Mouse (Mus musculus): ENCODE measurements at regions not wholly inside any gene's neighbourhood (a gene's known extent, or its start where the extent isn't known, plus 50 kb on each side); places are given as distances from the start of the nearest gene placed in this dataset.

GRCm38 (mm10) chr2:116772569-116772968 lies 105.9 kb upstream of the Tmco5 start:
- Histone ChIP-seq H3K9me3 (ENCODE audit: control insufficient read depth, low read length) (no peaks in the 10 kb centered on the region), H3K4me1 (replicated peaks; ENCODE audit: control insufficient read depth, insufficient read depth, low read length) (no peaks in the 10 kb centered on the region), H3K27me3 (replicated peaks; ENCODE audit: control insufficient read depth, insufficient read depth, low read length) (no peaks in the 10 kb centered on the region), H3K36me3 (ENCODE audit: control insufficient read depth, insufficient read depth, low read length) (no peaks in the 10 kb centered on the region), H3K4me2 (no peak overlapping the region), H3K27ac (ENCODE audit: low read depth, low read length) (no peak overlapping the region), H3K4me3 (ENCODE audit: low read depth, low read length) (no peak overlapping the region), H3K9ac (ENCODE audit: low read depth, low read length) (no peak overlapping the region)
- WGBS: 86% methylated on average over 6 of the region's 6 CpGs
- DNase-seq (ENCODE audit: low spot score) (no peak), ATAC-seq (replicated peaks; ENCODE audit: low FRiP score) (no peak)

- H3K36me3 ChIP-seq (ENCODE audit: control insufficient read depth, insufficient read depth, low read length): no peaks in the 10 kb centered on the region
- no peak overlapping the region for H3K4me2 ChIP-seq
- H3K9me3 ChIP-seq (ENCODE audit: control insufficient read depth, low read length): no peaks in the 10 kb centered on the region
- no peaks in the 10 kb centered on the region for H3K4me1 ChIP-seq (replicated peaks; ENCODE audit: control insufficient read depth, insufficient read depth, low read length)
- WGBS: 74% methylated on average over 2 of the region's 2 CpGs
- ATAC-seq (replicated peaks; ENCODE audit: low FRiP score) (no peak), DNase-seq (ENCODE audit: low spot score) (no peak)
- H3K27ac ChIP-seq (ENCODE audit: low read depth, low read length): no peak overlapping the region
- no peak overlapping the region for H3K4me3 ChIP-seq (ENCODE audit: low read depth, low read length)
- no peaks in the 10 kb centered on the region for H3K27me3 ChIP-seq (replicated peaks; ENCODE audit: control insufficient read depth, insufficient read depth, low read length)
- no peak overlapping the region for H3K9ac ChIP-seq (ENCODE audit: low read depth, low read length)
These were observed 78.3 kb upstream of the Tmco5 start for GRCm38 (mm10) chr2:116800141-116800540.

GRCm38 (mm10) chr2:116801578-116801977 lies 76.9 kb upstream of the Tmco5 start:
- Histone ChIP-seq H3K4me1 (replicated peaks; ENCODE audit: control insufficient read depth, insufficient read depth, low read length) (no peaks in the 10 kb centered on the region), H3K9ac (ENCODE audit: low read depth, low read length) (no peak overlapping the region), H3K4me2 (no peak overlapping the region), H3K9me3 (ENCODE audit: control insufficient read depth, low read length) (no peaks in the 10 kb centered on the region), H3K27ac (ENCODE audit: low read depth, low read length) (no peak overlapping the region), H3K27me3 (replicated peaks; ENCODE audit: control insufficient read depth, insufficient read depth, low read length) (no peaks in the 10 kb centered on the region), H3K36me3 (ENCODE audit: control insufficient read depth, insufficient read depth, low read length) (no peaks in the 10 kb centered on the region), H3K4me3 (ENCODE audit: low read depth, low read length) (no peak overlapping the region)
- DNase-seq (ENCODE audit: low spot score) (no peak), ATAC-seq (replicated peaks; ENCODE audit: low FRiP score) (no peak)
- WGBS: 74% methylated on average over 7 of the region's 7 CpGs

GRCm38 (mm10) chr2:116807207-116807606 lies 71.3 kb upstream of the Tmco5 start:
- no peak overlapping the region for H3K4me2 ChIP-seq
- H3K27ac ChIP-seq (ENCODE audit: low read depth, low read length): no peak overlapping the region
- no peaks in the 10 kb centered on the region for H3K4me1 ChIP-seq (replicated peaks; ENCODE audit: control insufficient read depth, insufficient read depth, low read length)
- no peak overlapping the region for H3K9ac ChIP-seq (ENCODE audit: low read depth, low read length)
- H3K4me3 ChIP-seq (ENCODE audit: low read depth, low read length): no peak overlapping the region
- no peaks in the 10 kb centered on the region for H3K36me3 ChIP-seq (ENCODE audit: control insufficient read depth, insufficient read depth, low read length)
- H3K9me3 ChIP-seq (ENCODE audit: control insufficient read depth, low read length): no peaks in the 10 kb centered on the region
- no peaks in the 10 kb centered on the region for H3K27me3 ChIP-seq (replicated peaks; ENCODE audit: control insufficient read depth, insufficient read depth, low read length)
- WGBS: 87% methylated on average over 3 of the region's 3 CpGs
- ATAC-seq (replicated peaks; ENCODE audit: low FRiP score) (no peak), DNase-seq (ENCODE audit: low spot score) (no peak)

- Histone ChIP-seq H3K9ac (ENCODE audit: low read depth, low read length) (no peak overlapping the region), H3K4me3 (ENCODE audit: low read depth, low read length) (no peak overlapping the region)
- 77% methylated on average over 7 of the region's 7 CpGs for WGBS
These were observed 70.9 kb upstream of the Tmco5 start for GRCm38 (mm10) chr2:116807636-116808035.

GRCm38 (mm10) chr2:116808113-116808512 lies 70.4 kb upstream of the Tmco5 start:
- no peak overlapping the region for H3K4me2 ChIP-seq
- whole genome bisulfite sequencing: 89% methylated on average over 6 of the region's 6 CpGs
- no peaks in the 10 kb centered on the region for H3K4me1 ChIP-seq (replicated peaks; ENCODE audit: control insufficient read depth, insufficient read depth, low read length)
- H3K27ac ChIP-seq (ENCODE audit: low read depth, low read length): no peak overlapping the region
- no peaks in the 10 kb centered on the region for H3K27me3 ChIP-seq (replicated peaks; ENCODE audit: control insufficient read depth, insufficient read depth, low read length)
- H3K9me3 ChIP-seq (ENCODE audit: control insufficient read depth, low read length): no peaks in the 10 kb centered on the region
- no peaks in the 10 kb centered on the region for H3K36me3 ChIP-seq (ENCODE audit: control insufficient read depth, insufficient read depth, low read length)
- no peak overlapping the region for H3K4me3 ChIP-seq (ENCODE audit: low read depth, low read length)
- no peak for ATAC-seq (replicated peaks; ENCODE audit: low FRiP score)
- no peak overlapping the region for H3K9ac ChIP-seq (ENCODE audit: low read depth, low read length)
- DNase-seq (ENCODE audit: low spot score): no peak

More at GRCm38 (mm10) chr2:116807636-116808035, 70.9 kb upstream of the Tmco5 start:
- no peak overlapping the region for H3K27ac ChIP-seq (ENCODE audit: low read depth, low read length)
- no peak for DNase-seq (ENCODE audit: low spot score)
- H3K4me2 ChIP-seq: no peak overlapping the region
- H3K4me1 ChIP-seq (replicated peaks; ENCODE audit: control insufficient read depth, insufficient read depth, low read length): no peaks in the 10 kb centered on the region
- no peaks in the 10 kb centered on the region for H3K36me3 ChIP-seq (ENCODE audit: control insufficient read depth, insufficient read depth, low read length)
- no peaks in the 10 kb centered on the region for H3K27me3 ChIP-seq (replicated peaks; ENCODE audit: control insufficient read depth, insufficient read depth, low read length)
- ATAC-seq (replicated peaks; ENCODE audit: low FRiP score): no peak
- no peaks in the 10 kb centered on the region for H3K9me3 ChIP-seq (ENCODE audit: control insufficient read depth, low read length)

GRCm38 (mm10) chr2:116808554-116808953 lies 69.9 kb upstream of the Tmco5 start:
- H3K27me3 ChIP-seq (replicated peaks; ENCODE audit: control insufficient read depth, insufficient read depth, low read length): no peaks in the 10 kb centered on the region
- 86% methylated on average over 8 of the region's 8 CpGs for WGBS
- no peaks in the 10 kb centered on the region for H3K36me3 ChIP-seq (ENCODE audit: control insufficient read depth, insufficient read depth, low read length)
- no peak overlapping the region for H3K4me2 ChIP-seq
- H3K9me3 ChIP-seq (ENCODE audit: control insufficient read depth, low read length): no peaks in the 10 kb centered on the region
- no peak overlapping the region for H3K9ac ChIP-seq (ENCODE audit: low read depth, low read length)
- H3K27ac ChIP-seq (ENCODE audit: low read depth, low read length): no peak overlapping the region
- no peak for DNase-seq (ENCODE audit: low spot score)
- H3K4me1 ChIP-seq (replicated peaks; ENCODE audit: control insufficient read depth, insufficient read depth, low read length): no peaks in the 10 kb centered on the region
- H3K4me3 ChIP-seq (ENCODE audit: low read depth, low read length): no peak overlapping the region
- ATAC-seq (replicated peaks; ENCODE audit: low FRiP score): no peak

- no peaks in the 10 kb centered on the region for H3K4me1 ChIP-seq (replicated peaks; ENCODE audit: control insufficient read depth, insufficient read depth, low read length)
- H3K9me3 ChIP-seq (ENCODE audit: control insufficient read depth, low read length): no peaks in the 10 kb centered on the region
- DNase-seq (ENCODE audit: low spot score) (no peak), ATAC-seq (replicated peaks; ENCODE audit: low FRiP score) (no peak)
- no peak overlapping the region for H3K4me3 ChIP-seq (ENCODE audit: low read depth, low read length)
- no peak overlapping the region for H3K4me2 ChIP-seq
- 95% methylated on average over 16 of the region's 16 CpGs for WGBS
- no peak overlapping the region for H3K27ac ChIP-seq (ENCODE audit: low read depth, low read length)
- H3K9ac ChIP-seq (ENCODE audit: low read depth, low read length): no peak overlapping the region
- no peaks in the 10 kb centered on the region for H3K27me3 ChIP-seq (replicated peaks; ENCODE audit: control insufficient read depth, insufficient read depth, low read length)
- H3K36me3 ChIP-seq (ENCODE audit: control insufficient read depth, insufficient read depth, low read length): no peaks in the 10 kb centered on the region
These were observed 68.4 kb upstream of the Tmco5 start for GRCm38 (mm10) chr2:116810116-116810515.

- no peak for DNase-seq (ENCODE audit: low spot score)
- H3K9ac ChIP-seq (ENCODE audit: low read depth, low read length): no peak overlapping the region
These were observed 65.5 kb upstream of the Tmco5 start for GRCm38 (mm10) chr2:116812869-116813558.

More at GRCm38 (mm10) chr2:116812869-116813558, 65.5 kb upstream of the Tmco5 start:
- H3K4me1 ChIP-seq (replicated peaks; ENCODE audit: control insufficient read depth, insufficient read depth, low read length): no peaks in the 10 kb centered on the region
- 51% methylated on average over 13 of the region's 13 CpGs for WGBS
- no peaks in the 10 kb centered on the region for H3K36me3 ChIP-seq (ENCODE audit: control insufficient read depth, insufficient read depth, low read length)
- H3K27ac ChIP-seq (ENCODE audit: low read depth, low read length): no peak overlapping the region
- ATAC-seq (replicated peaks; ENCODE audit: low FRiP score): no peak
- no peaks in the 10 kb centered on the region for H3K9me3 ChIP-seq (ENCODE audit: control insufficient read depth, low read length)
- H3K27me3 ChIP-seq (replicated peaks; ENCODE audit: control insufficient read depth, insufficient read depth, low read length): no peaks in the 10 kb centered on the region
- H3K4me3 ChIP-seq (ENCODE audit: low read depth, low read length): no peak overlapping the region
- H3K4me2 ChIP-seq: no peak overlapping the region

All from liver, embryonic 11.5 days (tissue).